Mouse (Mus musculus) left cerebral cortex, postnatal 25 days (tissue): ENCODE measurements around the gene Lars2. TPM values are rescaled to one million over a fixed set of nuclear protein-coding genes. Genes with fewer than 3 reads are reported as not detected.

ENCODE experiments used
- DNase-seq, 2 experiments: peaks; one replicate each; pipeline ENCODE4 v3.0.0; 2022; ENCODE audit warnings: low spot score in 2 of 2, mixed read lengths in 1 of 2
- intact Hi-C: fragments of 180-260 bp; cut with DNase I; formaldehyde crosslinking; loops from one replicate; pipeline ENCODE4 v1.15.1; 2025
- total RNA-seq, 2 experiments: library from RNA; stranded (reverse); gene quantifications; 2 replicates each; pipeline ENCODE4 v1.2.3; 2021

The Lars2 gene
- total RNA-seq, 2 experiments from 2014 or later, result 35.7 to 54.0 TPM

- no peak for DNase-seq
- intact Hi-C loops, result loop anchor here (5.0 kb wide), 1 partner anchor 34 kb away; no protein-coding TSS in a partner anchor
Measured at GRCm38 (mm10) chr9:123468406-123469085, 101.8 kb downstream of the Lars2 start.

GRCm38 (mm10) chr9:123469087-123469486 is 102.4 kb downstream of the Lars2 start:
- intact Hi-C loops, result loop anchor here (5.0 kb wide), 1 partner anchor 33 kb away; no protein-coding TSS in a partner anchor
- DNase-seq, result no peak

DNA sequence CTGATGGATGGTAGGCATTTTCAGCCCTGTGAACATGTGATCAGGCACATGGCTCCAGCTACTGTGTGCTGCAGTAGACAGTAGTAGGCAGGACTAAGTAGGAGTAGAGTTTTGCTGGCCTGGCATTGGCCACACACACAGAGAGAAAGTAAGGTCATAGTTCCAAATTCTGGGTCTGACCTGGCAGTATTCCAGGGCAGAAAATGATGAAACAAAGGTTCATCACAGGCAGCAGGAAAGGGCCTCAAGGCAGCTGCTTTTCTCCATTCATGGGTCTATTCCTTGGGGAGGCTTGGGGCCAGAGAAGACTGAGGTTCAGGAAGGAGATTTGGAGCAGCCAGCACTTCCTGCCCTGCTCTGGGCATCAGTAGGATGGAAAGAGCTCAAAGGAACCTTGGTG is 106.7 kb downstream of the Lars2 start:
- no peak for DNase-seq
- intact Hi-C loops, result no loop called here

DNA sequence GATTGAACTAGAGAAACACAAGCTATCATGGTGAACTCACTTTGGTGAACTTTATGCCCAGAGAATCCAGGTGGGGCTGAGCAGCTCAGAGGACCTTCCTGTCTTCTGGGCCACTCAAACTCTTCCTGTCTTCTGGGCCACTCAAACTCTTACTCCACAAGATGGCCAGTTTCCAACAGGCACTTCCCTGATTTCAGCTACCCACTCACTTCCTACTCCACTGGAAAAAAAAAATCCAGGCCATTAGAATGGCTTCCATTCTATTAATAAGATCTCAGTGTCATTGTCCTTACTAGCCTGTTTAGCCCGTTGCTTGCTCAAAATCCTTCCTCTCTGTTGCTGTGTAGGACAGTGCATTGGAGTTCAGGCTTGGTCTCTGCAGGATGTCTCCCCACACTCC is 108.8 kb downstream of the Lars2 start:
- no peak for DNase-seq
- intact Hi-C loops, result no loop called here

- no peak for DNase-seq
- intact Hi-C loops, result loop anchor here (2.0 kb wide), 1 partner anchor 27 kb away; no protein-coding TSS in a partner anchor
Measured at GRCm38 (mm10) chr9:123478031-123478585, 111.4 kb downstream of the Lars2 start.

- intact Hi-C loops, result loop anchor here (2.0 kb wide), 1 partner anchor 26 kb away; no protein-coding TSS in a partner anchor
- peak in 1 of 2 experiments; percentile 41 for DNase-seq
Measured at GRCm38 (mm10) chr9:123478586-123479195, 112.0 kb downstream of the Lars2 start, which contains the start of gene Limd1. Gene Limd1 (plus strand): TSS chr9:123478706.

GRCm38 (mm10) chr9:123479196-123479669 is 112.5 kb downstream of the Lars2 start:
- DNase-seq, result no peak
- intact Hi-C loops, result loop anchor here (2.0 kb wide), 1 partner anchor 26 kb away; no protein-coding TSS in a partner anchor

DNA sequence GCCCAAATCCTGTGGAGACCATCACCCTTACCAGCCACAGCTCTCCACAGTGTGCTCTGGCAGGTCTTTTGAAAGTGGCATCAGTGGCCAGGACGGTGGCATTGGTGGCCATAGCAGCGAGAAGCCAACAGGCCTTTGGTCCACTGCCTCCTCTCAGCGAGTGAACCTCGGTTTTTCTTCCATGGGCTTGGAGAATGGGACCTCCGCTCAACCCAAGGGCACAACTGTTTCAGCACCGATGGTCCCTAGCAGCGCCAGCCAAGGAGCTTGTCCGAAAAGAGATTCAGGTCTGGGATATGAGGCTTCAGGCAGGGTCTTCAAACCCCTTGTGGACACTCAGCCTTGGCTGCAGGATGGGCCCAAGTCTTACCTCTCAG is 113.1 kb downstream of the Lars2 start:
- no peak for DNase-seq
- intact Hi-C loops, result loop anchor here (2.0 kb wide), 1 partner anchor 25 kb away; no protein-coding TSS in a partner anchor

GRCm38 (mm10) chr9:123480253-123480921 is 113.7 kb downstream of the Lars2 start:
- intact Hi-C loops, result no loop called here
- no peak for DNase-seq

GRCm38 (mm10) chr9:123481136-123481535 is 114.4 kb downstream of the Lars2 start:
- DNase-seq, result no peak
- intact Hi-C loops, result no loop called here

DNA sequence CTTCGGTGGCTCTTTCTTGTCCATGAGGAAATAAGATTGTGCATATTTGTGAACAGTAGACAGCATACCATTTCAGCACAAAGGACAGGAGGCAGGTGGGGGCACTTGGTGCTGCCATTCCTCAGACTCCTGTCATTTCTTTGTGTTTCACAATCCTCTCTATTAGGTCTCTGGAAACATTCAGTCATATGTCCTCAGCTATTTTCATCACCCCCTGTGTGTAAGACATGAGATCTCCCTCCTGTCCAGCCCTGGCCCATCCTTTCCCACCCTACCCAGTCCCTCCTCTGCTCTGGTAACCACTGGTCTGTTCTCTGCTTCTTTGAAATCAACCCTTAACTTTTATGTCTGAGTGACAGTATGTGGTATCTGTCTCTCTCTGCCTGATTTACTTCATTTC is 116.9 kb downstream of the Lars2 start:
- no peak for DNase-seq
- intact Hi-C loops, result no loop called here

GRCm38 (mm10) chr9:123484830-123485229 is 118.1 kb downstream of the Lars2 start:
- DNase-seq, result no peak
- intact Hi-C loops, result no loop called here

- DNase-seq, result no peak
- intact Hi-C loops, result no loop called here
Measured at GRCm38 (mm10) chr9:123485561-123485960, 118.8 kb downstream of the Lars2 start.

DNA sequence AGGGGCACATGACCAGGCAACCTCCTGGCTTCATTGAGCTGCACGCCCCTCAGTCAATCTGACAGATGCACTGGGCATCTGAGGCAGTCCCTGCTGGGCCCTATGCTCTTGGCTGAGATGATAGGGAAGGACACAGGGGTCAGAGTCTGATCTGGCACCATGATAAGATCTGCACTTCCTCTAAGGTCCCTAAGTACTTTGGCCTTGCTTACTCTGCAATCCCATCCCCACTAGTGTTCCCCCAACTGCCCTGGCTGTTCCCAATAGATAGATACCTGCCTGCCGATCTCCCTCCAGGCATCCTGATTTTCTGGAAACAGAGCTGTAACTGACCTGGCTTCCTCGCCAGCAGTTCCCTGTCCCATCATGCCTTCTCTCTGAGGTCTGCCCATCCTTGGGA is 119.9 kb downstream of the Lars2 start:
- no peak for DNase-seq
- intact Hi-C loops, result no loop called here

DNA sequence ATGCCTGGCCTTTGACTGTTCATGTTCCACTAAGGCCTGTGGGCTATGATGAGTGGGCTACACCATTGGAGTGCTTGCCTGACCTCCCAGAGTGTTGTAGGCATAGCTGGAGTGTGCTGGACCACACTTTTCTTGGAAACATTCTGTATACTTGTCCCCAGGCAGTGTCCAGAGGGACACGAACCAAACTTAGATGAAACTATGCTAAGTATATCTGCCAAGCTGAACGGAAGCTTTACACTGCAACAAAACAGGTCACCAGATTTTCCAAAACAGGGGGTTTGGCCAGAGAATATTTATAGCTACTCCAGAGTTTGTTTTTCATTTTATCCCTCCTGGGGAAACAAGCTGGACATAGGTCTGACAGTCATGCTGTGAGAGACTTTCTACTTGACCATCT is 122.3 kb downstream of the Lars2 start:
- DNase-seq, result no peak
- intact Hi-C loops, result no loop called here

- intact Hi-C loops, result no loop called here
- no peak for DNase-seq
Measured at GRCm38 (mm10) chr9:123489727-123490343, 123.1 kb downstream of the Lars2 start.

GRCm38 (mm10) chr9:123490930-123491329 is 124.2 kb downstream of the Lars2 start:
- no peak for DNase-seq
- intact Hi-C loops, result no loop called here

GRCm38 (mm10) chr9:123491917-123492585 is 125.3 kb downstream of the Lars2 start:
- DNase-seq, result peak; percentile 35 to 50
- intact Hi-C loops, result no loop called here

- intact Hi-C loops, result no loop called here
- no peak for DNase-seq
Measured at GRCm38 (mm10) chr9:123496665-123497064, 129.9 kb downstream of the Lars2 start.
